Mouse (Mus musculus): ENCODE measurements around the gene Bckdk.
"Not testable (repeated sequence)": the region's sequence is repeated elsewhere in the genome, so short reads cannot be mapped to it uniquely, and the experiment has no call there.

Gene Bckdk

GRCm38 (mm10) chr7:127930636-127931035, 26.8 kb downstream of the Bckdk start:
- in situ Hi-C loops (cut with MseI, MboI) = no loop called here

DNA sequence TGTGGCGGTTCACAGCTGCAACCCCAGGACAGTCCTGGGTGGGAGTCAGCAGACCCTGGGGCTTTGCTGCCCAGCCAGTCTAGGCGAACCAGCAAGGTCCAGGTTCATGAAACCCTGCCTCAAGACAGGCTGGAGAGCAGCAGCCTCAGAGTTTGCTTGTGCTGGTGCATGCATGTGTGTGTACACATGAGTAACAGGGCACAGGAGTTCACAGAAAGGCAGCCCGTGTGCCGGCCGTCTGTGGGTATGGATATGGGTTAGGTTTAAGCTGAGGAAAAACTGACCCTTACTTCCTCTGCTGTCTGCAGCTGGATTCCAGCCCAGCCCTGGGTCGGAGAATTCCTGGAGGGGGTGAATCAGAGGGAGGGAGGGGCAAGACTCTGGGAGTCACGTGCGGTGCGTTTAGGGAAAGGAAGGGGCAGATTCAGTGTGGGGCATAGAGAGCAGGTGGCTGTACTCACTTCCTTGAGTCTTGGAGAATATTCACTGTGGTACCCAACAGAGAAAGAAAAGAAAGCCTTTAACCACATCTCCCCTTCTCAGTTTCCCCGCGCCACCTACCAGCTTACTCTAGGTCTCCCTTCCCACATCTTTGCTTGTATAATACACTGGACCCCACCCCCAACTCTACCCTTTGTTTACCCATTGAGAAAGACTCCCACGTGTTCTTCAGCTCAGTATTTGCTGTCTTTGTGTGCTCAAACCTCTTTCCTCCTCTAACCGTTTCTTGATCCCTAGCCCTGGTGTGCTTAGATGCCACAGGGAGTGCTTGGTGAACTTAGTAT, 27.7 kb downstream of the Bckdk start:
- in situ Hi-C loops (cut with MseI, MboI) = no loop called here

GRCm38 (mm10) chr7:127932273-127933031, 28.6 kb downstream of the Bckdk start:
- in situ Hi-C loops (cut with MseI, MboI) = no loop called here

DNA sequence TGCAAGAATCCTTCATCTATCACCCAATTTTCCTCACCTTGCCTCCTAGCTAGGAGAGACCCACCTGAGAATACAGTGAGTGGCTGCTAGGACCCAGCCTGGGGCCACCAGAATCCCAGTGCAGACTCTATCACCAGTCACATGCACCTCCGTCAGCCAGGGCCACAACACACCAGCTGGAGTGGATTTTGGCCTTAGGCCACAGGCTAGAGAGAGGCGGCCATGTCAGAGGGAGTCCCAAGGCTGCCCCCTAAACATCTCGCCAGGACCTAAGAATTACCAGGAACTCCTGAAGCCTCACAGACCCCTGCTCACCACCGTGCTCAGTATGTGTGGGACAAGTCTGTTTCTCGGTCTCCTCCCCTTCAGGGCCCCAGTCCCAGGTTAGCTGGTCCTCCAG, 30.2 kb downstream of the Bckdk start:
- in situ Hi-C loops (cut with MseI, MboI) = no loop called here

DNA sequence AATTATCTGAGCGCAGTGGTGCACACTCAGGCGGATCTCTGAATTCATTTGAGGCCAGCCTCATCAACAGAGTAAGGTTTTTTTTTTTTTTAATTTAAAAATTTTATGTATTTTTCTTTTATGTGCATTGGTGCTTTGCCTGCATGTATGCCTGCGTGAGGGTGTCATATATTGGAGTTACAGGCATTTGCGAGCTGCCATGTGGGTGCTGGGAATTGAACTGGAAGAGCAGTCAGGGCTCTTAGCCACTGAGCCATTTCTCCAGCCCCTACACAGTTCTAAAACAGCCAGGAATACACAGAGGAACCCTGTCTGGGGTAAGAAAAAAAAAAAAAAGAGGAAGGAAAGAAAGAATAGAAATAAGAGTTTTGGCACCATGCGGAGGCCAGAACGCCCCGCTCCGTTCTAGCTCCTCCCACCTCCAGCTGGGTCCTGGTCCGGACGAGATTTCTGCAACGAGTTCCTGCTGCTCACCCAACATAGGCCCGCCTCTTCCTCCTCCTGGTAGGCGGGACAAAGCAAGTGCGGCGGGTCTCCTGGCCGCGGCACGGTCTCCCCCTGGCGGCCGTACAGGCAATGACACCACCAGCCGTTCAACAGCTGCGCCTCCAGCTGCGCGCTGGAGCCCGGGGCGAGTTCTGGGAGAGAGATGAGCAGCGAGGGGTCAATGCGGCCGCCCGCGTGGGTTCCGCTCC, 31.3 kb downstream of the Bckdk start:
- in situ Hi-C loops (cut with MseI, MboI) = no loop called here

DNA sequence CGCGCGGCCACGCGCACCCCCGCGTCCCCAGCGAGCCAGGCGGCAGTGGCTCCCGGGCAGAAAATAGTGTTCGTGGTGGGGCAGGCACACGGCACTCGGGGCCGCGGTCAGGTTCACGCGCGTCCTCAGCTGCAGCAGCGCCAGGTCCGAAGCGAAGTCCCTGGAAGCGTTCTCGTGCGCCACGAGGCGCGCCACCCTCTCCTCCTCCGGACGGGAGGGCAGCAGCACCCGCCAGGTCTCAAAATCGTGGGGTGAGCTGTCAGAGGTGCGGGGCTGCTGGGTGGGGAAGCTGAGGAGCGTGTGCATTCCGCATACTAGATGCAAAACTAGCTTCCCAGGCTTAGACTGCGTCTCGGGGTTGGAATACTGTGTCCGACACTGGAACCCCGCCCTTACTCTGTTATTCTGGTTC, 31.9 kb downstream of the Bckdk start:
- in situ Hi-C loops (cut with MseI, MboI) = no loop called here

GRCm38 (mm10) chr7:127936216-127936884, 32.5 kb downstream of the Bckdk start:
- in situ Hi-C loops (cut with MseI, MboI) = no loop called here

GRCm38 (mm10) chr7:127942097-127942496, 38.2 kb downstream of the Bckdk start:
- in situ Hi-C loops (cut with MseI, MboI) = not testable (repeated sequence)

GRCm38 (mm10) chr7:127944614-127945013, 40.7 kb downstream of the Bckdk start:
- in situ Hi-C loops (cut with MseI, MboI) = no loop called here

DNA sequence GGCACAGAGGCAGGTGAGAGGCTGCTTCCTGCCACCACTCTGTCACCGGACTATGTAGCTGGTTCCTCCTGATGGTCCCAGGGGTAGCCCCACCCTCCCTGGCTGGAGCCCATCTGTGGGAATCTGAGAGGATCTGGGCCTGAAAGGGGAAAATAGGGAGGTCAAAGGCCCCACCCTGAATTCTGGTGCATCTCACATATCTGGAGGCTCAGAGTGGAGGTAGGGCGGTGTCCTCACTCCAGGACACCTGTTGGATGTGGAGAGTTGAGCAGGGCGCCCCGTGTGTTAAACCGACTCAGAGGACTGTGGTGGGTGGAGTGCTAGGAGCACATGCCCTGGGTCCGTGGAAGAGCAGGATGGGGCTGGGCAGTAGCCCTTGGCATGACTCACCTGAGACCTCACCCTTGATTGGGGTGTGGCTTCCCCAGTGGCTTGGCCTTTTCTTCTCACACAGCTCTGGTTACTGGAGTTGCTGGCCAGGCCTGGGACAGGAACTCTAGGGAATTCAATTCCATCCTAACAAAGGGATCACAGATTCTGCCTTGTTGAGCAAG, 42.7 kb downstream of the Bckdk start, which contains the start of gene Prss36:
Gene Prss36 (minus strand): TSS at position 256 of the 554 bp plus-strand sequence.
- in situ Hi-C loops (cut with MseI, MboI) = no loop called here

DNA sequence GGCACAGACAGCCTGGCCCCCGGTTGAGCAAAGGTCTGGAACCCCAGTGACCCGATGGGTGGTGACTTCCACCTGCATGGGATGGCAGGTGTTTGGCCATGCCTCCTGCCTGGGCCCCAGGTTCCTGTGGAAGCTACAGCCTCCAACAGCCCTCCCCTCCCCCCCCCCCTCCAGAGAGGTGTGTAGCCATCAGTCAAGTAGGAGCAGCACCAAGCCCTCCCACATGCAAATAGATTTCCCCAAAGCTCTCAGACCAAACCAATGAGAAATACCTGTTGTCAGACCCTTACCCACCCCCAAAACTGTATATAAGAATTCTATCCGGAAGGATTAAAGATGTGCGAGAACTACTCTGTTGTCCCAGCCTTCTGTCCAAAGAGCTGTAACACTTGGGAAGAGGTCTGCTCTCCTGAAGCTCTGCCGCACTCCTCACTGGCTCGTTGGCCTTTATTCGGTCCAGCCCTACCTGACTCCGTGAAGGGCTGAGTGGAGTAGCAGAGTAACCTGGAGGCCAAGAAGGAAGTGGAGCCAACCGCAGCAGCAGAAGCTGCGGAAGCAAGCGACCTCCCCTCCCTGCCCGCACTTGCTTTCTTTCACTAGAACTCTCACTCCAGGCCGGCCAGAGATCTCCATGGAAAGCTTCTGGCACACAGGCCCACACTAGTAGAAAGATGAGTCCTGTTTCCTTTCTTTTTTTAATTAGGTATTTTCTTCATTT, 49.1 kb downstream of the Bckdk start:
- in situ Hi-C loops (cut with MseI, MboI) = no loop called here

DNA sequence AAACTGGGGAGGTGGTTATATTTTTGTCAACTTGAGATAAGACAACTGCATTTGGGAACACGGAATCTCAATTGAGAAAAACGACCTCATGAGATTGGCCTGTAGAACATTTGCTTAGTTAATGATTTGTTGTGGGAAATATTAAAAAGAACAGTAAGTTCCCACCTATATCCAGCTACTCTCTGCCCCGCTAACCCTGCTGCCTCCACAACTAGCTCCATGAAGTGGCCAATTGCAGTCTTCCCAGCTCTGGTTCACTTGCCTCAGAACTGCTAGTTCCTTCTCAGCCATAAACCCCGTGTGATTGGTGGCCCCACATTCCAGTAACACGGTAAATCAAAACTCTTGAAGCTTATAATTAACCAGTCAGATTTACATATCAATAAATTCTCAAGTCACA, 55.5 kb downstream of the Bckdk start:
- in situ Hi-C loops (cut with MseI, MboI) = no loop called here

Measured in mouse trophoblast stem cell (cell line).